Mouse (Mus musculus): ENCODE results near the gene Set. TPM values are rescaled to one million over a fixed set of nuclear protein-coding genes. Genes with fewer than 3 reads are reported as not detected.

Gene Set
- total RNA-seq, 1 experiment from 2014 or later = 1,764 TPM

DNA sequence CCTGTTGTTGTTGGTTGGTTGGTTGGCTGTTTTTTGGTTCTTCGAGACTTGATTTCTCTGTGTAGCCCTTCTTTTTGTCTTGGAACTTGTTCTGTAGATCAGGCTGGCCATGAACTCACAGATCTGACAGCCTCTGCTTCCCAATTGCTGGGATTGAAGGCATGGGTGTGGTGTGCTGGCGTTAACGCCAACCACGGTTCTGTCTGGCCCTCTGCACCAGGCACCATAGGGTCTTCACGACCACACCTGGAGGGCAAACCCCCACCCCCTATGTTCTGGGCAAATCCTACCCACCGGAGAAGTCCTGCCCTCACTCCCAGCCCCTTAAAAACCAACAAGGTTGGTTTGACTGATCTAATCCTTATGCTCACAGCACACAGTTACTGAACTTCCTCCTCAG lies 19.8 kb downstream of the Set start:
- peak; percentile 9 to 27; a peak in 2 of 4 replicates for ATAC-seq (replicated peaks in 1 of 2; ENCODE audit: insufficient read depth in 1 of 2, low FRiP score in 2 of 2, low TSS enrichment in 1 of 2, low read depth in 1 of 2, poor library complexity in 2 of 2, severe bottlenecking in 2 of 2)

- ATAC-seq (replicated peaks in 1 of 2; ENCODE audit: insufficient read depth in 1 of 2, low FRiP score in 2 of 2, low TSS enrichment in 1 of 2, low read depth in 1 of 2, poor library complexity in 2 of 2, severe bottlenecking in 2 of 2) = peak; percentile 77 to 85
Measured at GRCm38 (mm10) chr2:30077502-30078348, 20.5 kb downstream of the Set start, which contains the start of gene Pkn3. TSS of gene Pkn3 (plus strand) at chr2:30077684.

DNA sequence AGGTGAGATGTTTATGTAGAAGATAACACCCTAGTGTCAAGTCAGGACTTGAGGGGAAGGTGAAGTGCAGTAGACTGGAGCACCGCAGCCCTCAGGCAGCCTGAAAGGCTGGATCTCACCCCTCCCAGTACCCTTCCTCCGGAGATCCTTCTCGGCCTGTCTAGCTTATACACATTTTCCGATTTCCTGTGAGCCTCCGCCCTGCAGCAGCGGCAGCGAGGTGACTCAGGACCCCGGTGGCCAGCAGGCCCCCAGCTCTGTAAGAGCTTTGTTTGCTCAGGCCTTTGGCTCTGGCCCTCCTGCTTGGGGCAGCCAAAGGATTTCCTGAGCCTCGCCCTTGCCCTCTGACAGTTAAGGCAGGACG lies 21.2 kb downstream of the Set start:
- peak in 1 of 2 experiments; percentile 29; a peak in 2 of 4 replicates for ATAC-seq (replicated peaks in 1 of 2; ENCODE audit: insufficient read depth in 1 of 2, low FRiP score in 2 of 2, low TSS enrichment in 1 of 2, low read depth in 1 of 2, poor library complexity in 2 of 2, severe bottlenecking in 2 of 2)

- ATAC-seq (replicated peaks in 1 of 2; ENCODE audit: insufficient read depth in 1 of 2, low FRiP score in 2 of 2, low TSS enrichment in 1 of 2, low read depth in 1 of 2, poor library complexity in 2 of 2, severe bottlenecking in 2 of 2) = no peak
Measured at GRCm38 (mm10) chr2:30078760-30079159, 21.6 kb downstream of the Set start.

DNA sequence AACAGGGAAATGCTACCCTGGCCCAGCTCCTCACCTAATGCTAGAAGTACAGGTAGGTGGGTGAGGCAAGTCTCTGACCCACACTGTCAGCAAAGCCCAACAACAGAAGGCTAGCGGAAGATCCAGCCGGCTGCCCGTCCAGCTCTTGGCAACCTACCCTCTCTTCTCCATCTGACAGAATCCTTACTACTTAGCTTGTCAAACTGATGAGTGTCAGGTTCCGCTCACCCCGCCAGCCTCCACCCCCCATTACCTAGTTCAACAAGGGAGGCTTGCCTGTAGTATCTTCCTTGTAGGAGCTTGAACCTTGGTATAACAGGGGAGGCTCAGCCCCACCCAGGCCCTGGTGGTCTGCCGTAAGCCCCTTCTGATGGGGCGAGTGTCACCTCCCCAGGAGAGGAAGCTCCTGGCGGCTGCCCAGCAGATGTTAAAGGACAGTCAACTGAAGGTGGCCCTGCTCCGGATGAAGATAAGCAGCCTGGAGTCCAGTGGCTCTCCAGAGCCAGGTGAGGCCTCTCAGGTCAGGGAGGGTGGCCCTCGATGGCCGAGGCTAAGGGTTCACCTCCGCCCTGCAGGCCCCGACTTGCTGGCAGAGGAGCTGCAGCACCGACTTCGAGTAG lies 23.1 kb downstream of the Set start:
- no peak for ATAC-seq (replicated peaks in 1 of 2; ENCODE audit: insufficient read depth in 1 of 2, low FRiP score in 2 of 2, low TSS enrichment in 1 of 2, low read depth in 1 of 2, poor library complexity in 2 of 2, severe bottlenecking in 2 of 2)

DNA sequence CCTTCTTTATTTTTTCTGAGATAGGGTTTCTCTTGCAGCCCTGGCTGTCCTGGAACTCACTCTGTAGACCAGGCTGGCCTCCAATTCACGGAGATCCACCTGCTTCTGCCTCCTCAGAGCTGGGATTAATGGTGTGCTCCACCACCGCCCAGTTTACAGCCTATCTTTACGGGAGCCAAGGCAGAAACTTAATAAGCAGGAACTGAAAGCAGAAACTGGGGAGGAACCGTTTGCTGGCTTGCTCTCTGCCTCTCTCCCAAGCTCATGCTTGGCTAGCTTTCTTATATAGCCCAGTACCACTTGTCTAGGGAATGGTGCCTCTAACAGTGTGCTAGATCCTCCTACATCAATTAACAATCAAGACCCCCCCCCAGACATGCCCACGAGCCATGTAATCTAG lies 26.9 kb downstream of the Set start:
- no peak for ATAC-seq (replicated peaks in 1 of 2; ENCODE audit: insufficient read depth in 1 of 2, low FRiP score in 2 of 2, low TSS enrichment in 1 of 2, low read depth in 1 of 2, poor library complexity in 2 of 2, severe bottlenecking in 2 of 2)

- no peak for ATAC-seq (replicated peaks in 1 of 2; ENCODE audit: insufficient read depth in 1 of 2, low FRiP score in 2 of 2, low TSS enrichment in 1 of 2, low read depth in 1 of 2, poor library complexity in 2 of 2, severe bottlenecking in 2 of 2)
Measured at GRCm38 (mm10) chr2:30084632-30085031, 27.5 kb downstream of the Set start.

- ATAC-seq (replicated peaks in 1 of 2; ENCODE audit: insufficient read depth in 1 of 2, low FRiP score in 2 of 2, low TSS enrichment in 1 of 2, low read depth in 1 of 2, poor library complexity in 2 of 2, severe bottlenecking in 2 of 2) = no peak
Measured at GRCm38 (mm10) chr2:30087310-30087709, 30.1 kb downstream of the Set start.

DNA sequence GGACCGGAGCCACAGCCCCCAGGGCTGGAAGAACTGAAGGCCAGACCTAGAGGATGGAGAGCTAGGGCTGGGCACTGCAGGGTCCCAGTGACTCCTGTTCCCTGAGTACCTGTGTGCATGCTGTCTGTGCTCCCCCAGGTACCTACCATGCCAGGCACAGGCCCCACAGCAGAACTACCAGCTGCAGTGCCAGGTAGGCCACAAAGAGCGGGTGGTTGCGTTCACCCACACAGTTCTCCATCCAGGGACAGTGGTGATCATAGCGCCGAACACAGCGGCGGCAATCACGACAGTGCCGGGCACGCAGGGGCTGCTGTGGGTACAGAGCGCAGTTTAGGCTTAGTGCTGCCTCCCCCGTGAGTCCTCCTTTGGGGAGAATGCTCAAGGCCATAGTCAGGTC lies 34.3 kb downstream of the Set start:
- ATAC-seq (replicated peaks in 1 of 2; ENCODE audit: insufficient read depth in 1 of 2, low FRiP score in 2 of 2, low TSS enrichment in 1 of 2, low read depth in 1 of 2, poor library complexity in 2 of 2, severe bottlenecking in 2 of 2) = no peak

GRCm38 (mm10) chr2:30092280-30092918 lies 35.2 kb downstream of the Set start:
- ATAC-seq (replicated peaks in 1 of 2; ENCODE audit: insufficient read depth in 1 of 2, low FRiP score in 2 of 2, low TSS enrichment in 1 of 2, low read depth in 1 of 2, poor library complexity in 2 of 2, severe bottlenecking in 2 of 2) = no peak

GRCm38 (mm10) chr2:30093471-30094207 lies 36.5 kb downstream of the Set start, which contains the start of gene Zdhhc12:
TSS of gene Zdhhc12 (minus strand) at chr2:30093648.
- peak; percentile 92 to 95 for ATAC-seq (replicated peaks in 1 of 2; ENCODE audit: insufficient read depth in 1 of 2, low FRiP score in 2 of 2, low TSS enrichment in 1 of 2, low read depth in 1 of 2, poor library complexity in 2 of 2, severe bottlenecking in 2 of 2)

DNA sequence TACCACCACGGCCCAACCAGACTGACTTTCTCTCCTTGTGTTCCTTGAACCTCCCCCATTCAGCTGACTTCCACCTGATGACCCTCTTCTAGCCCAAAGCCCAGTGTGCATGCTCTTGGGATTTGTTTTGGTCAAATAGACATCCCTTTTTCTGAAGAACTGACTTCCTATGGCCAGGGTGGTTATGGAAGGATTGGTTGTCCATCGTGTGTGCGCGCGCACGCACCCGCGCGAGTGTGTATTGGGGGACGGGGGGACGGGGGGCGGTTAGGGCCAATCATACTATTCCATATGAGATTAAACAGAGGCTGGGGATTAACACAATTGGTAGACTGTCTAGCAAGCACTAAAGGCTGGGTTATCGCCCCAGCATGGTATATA lies 37.0 kb downstream of the Set start:
- ATAC-seq (replicated peaks in 1 of 2; ENCODE audit: insufficient read depth in 1 of 2, low FRiP score in 2 of 2, low TSS enrichment in 1 of 2, low read depth in 1 of 2, poor library complexity in 2 of 2, severe bottlenecking in 2 of 2) = no peak

DNA sequence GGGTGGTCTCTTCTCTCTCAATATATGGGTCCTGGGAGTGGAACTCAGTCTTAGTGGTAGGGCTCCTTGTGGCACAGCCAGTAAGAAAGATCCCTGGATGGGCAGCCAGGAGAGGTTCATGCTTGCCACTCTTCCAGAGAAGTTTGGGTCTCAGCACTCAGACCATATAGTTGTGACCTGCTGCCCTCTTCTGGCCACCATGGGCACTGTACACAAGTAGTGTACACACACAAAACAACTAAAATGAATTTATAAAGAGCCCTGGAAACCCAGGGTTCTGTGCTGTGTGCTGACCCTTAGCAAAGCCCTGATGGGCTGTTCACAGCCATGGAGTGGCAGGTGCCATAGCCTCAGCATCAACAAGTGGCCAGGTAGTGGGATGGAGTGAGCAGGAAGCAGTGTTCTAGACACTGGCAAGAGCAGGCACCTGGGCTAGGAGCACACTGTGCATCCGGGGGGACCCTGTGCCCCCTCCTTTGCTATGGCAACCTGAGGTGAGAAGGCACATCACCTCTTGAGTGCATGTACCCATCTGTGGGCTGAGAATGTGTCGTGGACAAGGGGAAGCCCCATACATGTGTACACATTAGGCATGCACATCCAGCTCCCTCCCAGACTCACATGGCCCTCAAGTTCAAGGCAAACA lies 38.8 kb downstream of the Set start:
- peak in 1 of 2 experiments; percentile 28; a peak in 1 of 4 replicates for ATAC-seq (replicated peaks in 1 of 2; ENCODE audit: insufficient read depth in 1 of 2, low FRiP score in 2 of 2, low TSS enrichment in 1 of 2, low read depth in 1 of 2, poor library complexity in 2 of 2, severe bottlenecking in 2 of 2)

DNA sequence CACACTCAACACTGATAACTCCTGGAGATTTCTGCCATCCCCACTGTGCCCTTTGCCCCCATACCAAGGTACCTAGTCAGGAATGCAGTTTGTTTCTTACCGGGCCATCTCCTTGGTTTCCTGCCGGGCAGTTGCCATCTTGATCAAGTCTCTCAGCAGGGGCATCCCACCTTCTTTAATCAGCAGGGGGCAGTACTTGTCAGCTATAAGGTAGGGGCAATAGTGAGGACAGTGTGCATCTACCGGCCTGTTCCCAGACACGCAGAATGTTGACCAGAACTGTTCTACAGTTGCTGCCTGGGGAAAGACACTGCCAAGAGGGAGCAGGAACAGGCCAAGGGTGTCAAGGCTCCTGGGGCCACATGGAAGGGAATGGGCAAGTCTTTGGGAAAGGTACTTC lies 43.0 kb downstream of the Set start:
- ATAC-seq (replicated peaks in 1 of 2; ENCODE audit: insufficient read depth in 1 of 2, low FRiP score in 2 of 2, low TSS enrichment in 1 of 2, low read depth in 1 of 2, poor library complexity in 2 of 2, severe bottlenecking in 2 of 2) = no peak

- peak; percentile 52 to 78; a peak in 2 of 4 replicates for ATAC-seq (replicated peaks in 1 of 2; ENCODE audit: insufficient read depth in 1 of 2, low FRiP score in 2 of 2, low TSS enrichment in 1 of 2, low read depth in 1 of 2, poor library complexity in 2 of 2, severe bottlenecking in 2 of 2)
Measured at GRCm38 (mm10) chr2:30106364-30106763, 49.2 kb downstream of the Set start.

DNA sequence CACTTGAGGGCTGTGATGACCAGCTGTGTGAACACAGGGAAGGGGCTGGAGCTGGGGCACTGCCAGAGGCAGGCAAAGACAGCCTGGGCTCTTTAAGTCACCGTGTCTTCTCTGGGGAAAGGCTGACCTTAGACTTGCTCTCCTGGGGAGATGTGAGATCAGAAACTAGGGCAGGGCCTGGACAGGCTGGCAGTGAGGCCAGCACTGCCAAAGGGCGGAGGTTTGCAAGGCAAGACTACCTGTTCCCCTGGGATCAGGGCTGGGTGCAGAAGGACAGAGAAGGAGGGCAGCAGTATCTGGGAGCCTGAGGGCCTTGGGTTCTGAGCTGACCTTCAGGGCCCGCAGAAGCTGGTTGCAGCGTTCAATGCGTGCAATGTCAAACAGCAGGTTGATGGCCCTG lies 50.5 kb downstream of the Set start:
- ATAC-seq (replicated peaks in 1 of 2; ENCODE audit: insufficient read depth in 1 of 2, low FRiP score in 2 of 2, low TSS enrichment in 1 of 2, low read depth in 1 of 2, poor library complexity in 2 of 2, severe bottlenecking in 2 of 2) = no peak

DNA sequence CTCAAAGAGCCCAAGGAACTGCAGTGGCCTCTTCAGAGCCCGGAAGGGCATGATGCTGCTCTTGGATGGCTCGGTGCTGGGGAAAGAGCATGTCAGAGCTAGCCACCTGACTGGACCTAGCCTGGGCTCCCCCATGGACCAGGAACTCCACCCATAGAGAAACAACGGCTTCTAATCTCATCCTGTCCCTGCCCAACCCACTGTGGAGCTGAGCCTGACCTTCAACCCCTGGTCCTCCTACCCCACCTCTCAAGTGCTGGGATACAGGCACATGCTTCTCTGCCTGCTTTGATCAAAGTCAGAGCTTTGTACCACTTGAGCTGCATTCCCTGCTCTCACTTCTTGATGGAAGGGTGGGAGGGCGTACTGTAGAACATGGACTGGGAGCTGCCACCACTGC lies 51.1 kb downstream of the Set start:
- no peak for ATAC-seq (replicated peaks in 1 of 2; ENCODE audit: insufficient read depth in 1 of 2, low FRiP score in 2 of 2, low TSS enrichment in 1 of 2, low read depth in 1 of 2, poor library complexity in 2 of 2, severe bottlenecking in 2 of 2)
